Mouse (Mus musculus) left cerebral cortex, postnatal 10 days (tissue): ENCODE measurements around the gene Pip4k2b. TPM values are rescaled to one million over a fixed set of nuclear protein-coding genes. Genes with fewer than 3 reads are reported as not detected.
"Not testable (repeated sequence)": the region's sequence is repeated elsewhere in the genome, so short reads cannot be mapped to it uniquely, and the experiment has no call there.

Experiments used
- DNase-seq, 2 experiments: peaks; one replicate each; pipeline ENCODE4 v3.0.0; 2021 to 2022; ENCODE audit warnings: low spot score in 2 of 2, mixed read lengths in 1 of 2; ENCODE audit errors: extremely low spot score in 1 of 2
- intact Hi-C: fragments of 180-260 bp; cut with DNase I; formaldehyde crosslinking; loops from one replicate; pipeline ENCODE4 v1.15.1; 2025
- total RNA-seq, 2 experiments: library from RNA; stranded (reverse); gene quantifications; 2 replicates each; pipeline ENCODE4 v1.2.3; 2021

Pip4k2b gene
- total RNA-seq: 100 to 1,000 TPM; 146 to 153 TPM

DNA sequence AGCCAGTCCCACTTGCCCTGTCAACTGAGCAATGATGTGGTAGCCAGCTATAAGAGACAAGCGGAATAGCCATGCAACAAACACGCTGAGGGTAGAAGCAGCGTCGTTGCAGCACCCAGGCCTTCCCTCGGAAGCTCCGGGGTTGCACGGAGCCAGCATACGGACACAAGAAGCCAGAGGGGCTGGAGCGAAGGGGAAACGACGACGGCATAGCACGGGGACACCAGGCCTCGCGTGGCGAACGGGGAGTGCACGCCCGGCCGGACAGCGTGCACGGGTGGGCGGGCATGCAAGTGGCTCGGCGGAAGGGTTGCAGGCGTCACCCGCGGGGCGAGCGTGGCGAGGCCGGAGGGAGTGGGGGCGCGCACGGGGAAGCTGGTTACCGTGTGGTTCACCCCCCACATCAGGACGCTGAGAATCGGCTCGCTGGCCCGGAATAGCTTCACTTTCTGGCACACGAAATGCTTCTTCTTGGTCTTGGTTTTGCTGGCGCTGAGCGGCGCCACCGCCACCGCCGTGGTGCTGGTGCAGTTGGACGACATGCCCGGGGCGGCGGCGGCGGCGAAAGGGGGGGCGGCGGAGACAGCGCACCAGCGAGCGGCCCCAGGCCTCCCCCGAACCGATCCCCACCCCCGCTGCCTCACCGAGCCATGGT lies at the start of gene Pip4k2b:
Gene Pip4k2b (minus strand): TSS at position 642 of the 655 bp plus-strand sequence.
- intact Hi-C loops: loop anchor here (5.0 kb wide), 1 partner anchor 42 kb away; the partner anchor contains the start of genes Pcgf2 and Psmb3
- DNase-seq: peak; percentile 53 to 83

- DNase-seq: no peak
- intact Hi-C loops: no loop called here
These were observed 48.7 kb upstream of the Pip4k2b start for GRCm38 (mm10) chr11:97793165-97793564.

DNA sequence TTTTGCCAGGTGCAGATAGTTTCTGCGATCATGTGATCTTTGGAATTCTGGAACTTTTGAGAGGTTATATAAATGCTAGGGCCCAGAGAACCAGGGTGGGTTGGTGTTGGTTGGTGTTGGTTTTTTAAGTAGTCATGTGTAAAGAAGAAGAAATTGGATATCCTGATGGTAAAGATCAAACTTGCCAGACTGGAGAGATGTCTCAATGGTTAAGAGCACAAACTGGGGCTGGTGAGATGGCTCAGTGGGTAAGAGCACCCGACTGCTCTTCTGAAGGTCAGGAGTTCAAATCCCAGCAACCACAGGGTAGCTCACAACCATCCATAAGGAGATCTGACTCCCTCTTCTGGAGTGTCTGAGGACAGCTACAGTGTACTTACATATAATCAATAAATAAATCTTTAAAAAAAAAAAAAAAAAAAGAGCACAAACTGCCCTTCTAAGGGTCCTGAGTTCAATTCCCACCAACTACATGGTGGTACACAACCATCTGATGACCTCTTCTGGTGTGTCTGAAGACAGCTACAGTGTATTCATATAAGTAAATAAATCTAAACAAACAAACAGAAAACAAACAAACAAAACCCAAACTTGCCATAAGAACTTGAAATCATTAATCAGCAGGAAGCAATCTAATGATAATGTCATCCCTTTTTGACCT lies 46.4 kb upstream of the Pip4k2b start:
- intact Hi-C loops, DNase-seq: not testable (repeated sequence)

- intact Hi-C loops: no loop called here
- DNase-seq: no peak
These were observed 45.2 kb upstream of the Pip4k2b start for GRCm38 (mm10) chr11:97789727-97790126.

DNA sequence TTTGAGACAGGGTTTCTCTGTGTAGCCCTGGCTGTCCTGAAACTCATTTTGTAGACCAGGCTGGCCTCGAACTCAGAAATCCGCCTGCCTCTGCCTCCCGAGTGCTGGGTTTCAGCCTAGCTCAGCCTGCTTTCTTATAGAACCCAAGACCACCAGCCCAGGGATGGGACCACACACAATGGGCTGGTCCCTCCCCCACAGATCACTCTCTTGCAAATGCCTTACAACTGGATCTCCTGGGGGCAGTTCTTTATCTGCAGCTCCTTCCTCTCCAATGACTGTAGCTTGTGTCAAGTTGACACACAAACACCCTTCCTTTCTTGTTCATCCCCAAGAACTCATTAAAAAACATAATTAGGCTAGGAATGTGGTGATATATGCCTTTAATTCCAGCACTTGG lies 43.5 kb upstream of the Pip4k2b start:
- intact Hi-C loops: no loop called here
- no peak for DNase-seq

DNA sequence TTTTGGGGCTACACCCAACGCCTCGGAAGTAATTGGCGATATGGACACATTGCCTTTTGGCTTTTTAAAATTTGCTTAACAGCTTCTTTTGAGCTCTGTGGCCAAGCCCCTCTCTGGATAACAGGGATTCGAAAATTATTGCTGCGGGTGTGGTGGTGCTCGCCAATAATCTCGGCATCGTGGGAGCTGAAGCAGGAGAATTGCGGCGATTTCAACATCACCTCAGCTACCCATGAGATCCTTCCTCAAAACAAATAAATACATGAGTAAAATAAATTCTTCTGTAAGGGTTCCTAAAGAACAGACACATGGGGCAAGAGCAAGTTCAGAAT lies 38.0 kb upstream of the Pip4k2b start:
- intact Hi-C loops: loop anchor here (5.0 kb wide), 1 partner anchor 100 kb away; the partner anchor contains the start of gene Fbxo47
- no peak for DNase-seq

GRCm38 (mm10) chr11:97781832-97782563 lies 37.5 kb upstream of the Pip4k2b start, which contains the start of gene Rpl23:
TSS of gene Rpl23 (minus strand) at chr11:97782437.
- intact Hi-C loops: loop anchor here (5.0 kb wide), 1 partner anchor 100 kb away; the partner anchor contains the start of gene Fbxo47
- peak; percentile 99 to 100 for DNase-seq

DNA sequence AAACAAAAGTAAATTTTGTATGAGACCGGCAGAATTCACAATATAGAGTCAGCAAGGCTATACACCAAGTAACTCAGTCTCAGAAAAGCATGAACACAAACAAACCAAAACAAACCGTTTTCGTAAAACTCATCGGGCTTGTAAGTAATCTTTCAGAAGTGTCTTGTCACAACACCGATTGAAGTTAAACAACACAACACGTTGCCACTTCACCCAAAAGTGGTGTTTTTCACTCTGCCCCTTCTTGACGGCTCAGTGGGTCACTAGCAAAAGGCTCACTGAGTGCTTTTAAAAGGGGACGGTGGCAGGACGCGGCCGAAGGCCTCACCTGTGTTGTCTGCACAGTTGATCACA lies 37.0 kb upstream of the Pip4k2b start:
- intact Hi-C loops: loop anchor here (5.0 kb wide), 1 partner anchor 101 kb away; the partner anchor contains the start of gene Fbxo47
- no peak for DNase-seq

GRCm38 (mm10) chr11:97779968-97780701 lies 35.6 kb upstream of the Pip4k2b start:
- intact Hi-C loops: loop anchor here (5.0 kb wide), 1 partner anchor 102 kb away; the partner anchor contains the start of gene Fbxo47
- DNase-seq: no peak

DNA sequence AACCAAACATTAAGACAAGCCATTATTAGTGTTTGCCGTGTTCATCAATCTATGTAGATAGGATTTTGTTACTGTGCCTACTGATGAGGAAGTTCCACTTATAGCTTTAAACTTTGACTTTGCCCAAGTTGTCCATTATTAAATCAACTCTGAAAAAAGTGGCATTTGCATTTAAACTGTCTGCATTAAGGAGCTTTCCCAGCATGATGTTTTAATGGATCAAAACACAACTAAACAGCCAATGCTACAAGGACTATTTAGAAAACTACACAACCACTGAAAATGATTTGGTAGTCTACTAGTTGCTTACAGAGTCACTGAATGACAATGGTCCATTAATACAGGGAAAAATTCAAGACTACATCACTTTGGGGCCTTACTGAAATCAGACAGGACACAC lies 34.4 kb upstream of the Pip4k2b start:
- intact Hi-C loops: no loop called here
- DNase-seq: no peak

- DNase-seq: no peak
- intact Hi-C loops: no loop called here
These were observed 32.6 kb upstream of the Pip4k2b start for GRCm38 (mm10) chr11:97777129-97777529.

GRCm38 (mm10) chr11:97776497-97777128 lies 32.1 kb upstream of the Pip4k2b start:
- intact Hi-C loops: no loop called here
- no peak for DNase-seq

GRCm38 (mm10) chr11:97775808-97776496 lies 31.4 kb upstream of the Pip4k2b start, which contains the start of gene 1700001P01Rik:
TSS of gene 1700001P01Rik (minus strand) at chr11:97775918.
- DNase-seq: no peak
- intact Hi-C loops: no loop called here

- intact Hi-C loops: no loop called here
These were observed 30.7 kb upstream of the Pip4k2b start for GRCm38 (mm10) chr11:97775186-97775585.

DNA sequence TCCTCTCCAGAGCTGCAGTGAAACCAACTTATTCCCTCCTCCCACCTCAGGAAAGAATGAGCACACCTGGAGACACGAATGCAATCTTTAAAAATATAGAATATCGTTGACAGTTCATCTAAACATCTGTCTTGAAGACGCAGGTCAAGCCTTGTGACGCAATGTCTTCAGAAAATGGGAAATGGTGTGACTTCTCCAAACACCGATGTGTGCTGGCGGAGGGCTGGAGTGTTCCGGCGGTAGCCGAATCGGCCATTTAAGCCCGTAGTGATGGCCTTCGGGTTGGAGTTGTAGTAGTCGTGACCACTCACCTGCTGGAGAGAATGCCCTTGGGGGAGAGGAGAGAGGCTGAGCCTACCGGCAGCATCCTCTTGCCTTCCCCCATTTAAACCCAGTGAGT lies 26.9 kb upstream of the Pip4k2b start:
- no peak for DNase-seq
- intact Hi-C loops: no loop called here

More at GRCm38 (mm10) chr11:97775186-97775585, 30.7 kb upstream of the Pip4k2b start:
- no peak for DNase-seq

DNA sequence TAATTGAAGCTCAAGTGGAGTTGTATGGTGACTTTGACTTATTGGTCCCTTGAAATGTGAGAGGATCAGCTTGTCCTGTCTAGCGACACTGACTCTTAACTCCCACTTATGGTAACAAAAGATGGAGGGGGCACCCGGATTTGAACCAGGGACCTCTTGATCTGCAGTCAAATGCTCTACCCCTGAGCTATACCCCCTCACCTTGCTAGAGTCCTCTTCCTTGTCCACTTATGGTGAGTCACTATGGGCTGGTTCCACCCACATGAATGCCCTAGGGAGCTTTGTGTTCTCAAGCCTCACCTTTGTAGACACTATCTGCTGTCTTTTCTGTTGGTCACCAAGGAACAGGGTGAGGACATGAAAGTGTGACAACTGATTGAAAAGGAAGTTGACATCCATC lies 25.2 kb upstream of the Pip4k2b start:
- intact Hi-C loops: no loop called here
- DNase-seq: no peak

- intact Hi-C loops: no loop called here
- DNase-seq: peak; percentile 95 to 97
These were observed 21.8 kb upstream of the Pip4k2b start, which contains the start of gene Cwc25 for GRCm38 (mm10) chr11:97766154-97766881. TSS of gene Cwc25 (minus strand) at chr11:97766556.
